Mouse (Mus musculus) neural tube, embryonic 11.5 days (tissue): ENCODE data around the gene Slx1b. TPM values are rescaled to one million over a fixed set of nuclear protein-coding genes. Genes with fewer than 3 reads are reported as not detected.
"Not testable (repeated sequence)": the region's sequence is repeated elsewhere in the genome, so short reads cannot be mapped to it uniquely, and the experiment has no call there.

Experiments used
- ATAC-seq: fragments of 200-750 bp; cut with Nextera tagmentation; 2 replicates; pipeline ENCODE4 v1.8.0; 2017; ENCODE audit warnings: moderate number of reproducible peaks, mild to moderate bottlenecking, moderate TSS enrichment, moderate library complexity; ENCODE audit not compliant: insufficient read depth, low FRiP score, low TSS enrichment
- DNase-seq: peaks from one replicate; pipeline ENCODE4 v3.0.0-alpha.2; 2015; ENCODE audit warnings: low spot score
- H3K27ac ChIP-seq: fragments of 300-500 bp; sonication (generic); 2 replicates; pipeline ENCODE4 v1.5.1; 2014; ENCODE audit warnings: low read depth, mild to moderate bottlenecking, low read length
- H3K27me3 ChIP-seq: fragments of 300-500 bp; sonication (generic); 2 replicates; pipeline ENCODE4 v1.6.1; 2014; ENCODE audit warnings: mild to moderate bottlenecking, low read length, mixed read lengths; ENCODE audit not compliant: control insufficient read depth, insufficient read depth
- H3K36me3 ChIP-seq: fragments of 300-500 bp; sonication (generic); 2 replicates; pipeline ENCODE4 v1.6.1; 2014; ENCODE audit warnings: mild to moderate bottlenecking, low read length, moderate library complexity, mixed read lengths; ENCODE audit not compliant: control insufficient read depth, insufficient read depth
- H3K4me1 ChIP-seq: fragments of 300-500 bp; sonication (generic); 2 replicates; pipeline ENCODE4 v1.6.1; 2014; ENCODE audit warnings: low read length, mixed read lengths; ENCODE audit not compliant: control insufficient read depth, insufficient read depth
- H3K4me2 ChIP-seq: fragments of 300-500 bp; sonication (generic); 2 replicates; pipeline ENCODE4 v1.6.1; 2014; ENCODE audit warnings: low read depth, mild to moderate bottlenecking, moderate library complexity
- H3K4me3 ChIP-seq: fragments of 300-500 bp; sonication (generic); 2 replicates; pipeline ENCODE4 v1.5.1; 2014; ENCODE audit warnings: low read depth, low read length
- H3K9ac ChIP-seq: fragments of 300-500 bp; sonication (generic); 2 replicates; pipeline ENCODE4 v1.6.1; 2014; ENCODE audit warnings: mild to moderate bottlenecking, low read length
- H3K9me3 ChIP-seq: fragments of 300-500 bp; sonication (generic); 2 replicates; pipeline ENCODE4 v1.6.1; 2016; ENCODE audit warnings: low read length; ENCODE audit not compliant: control insufficient read depth
- WGBS: fragments of 180-500 bp; shearing (Covaris S2); extraction: QIAGEN DNeasy Blood & Tissue Kit; methylation state at CpG from one replicate; pipeline ENCODE4 v1.1.7; 2014; 5-methylcytosine and 5-hydroxymethylcytosine counted together
- polyA plus RNA-seq: library from polyadenylated mRNA; unstranded; fragments of >200 nt; fragmentation: Nextera tagmentation; extraction: Ambion mirVana; gene quantifications from 2 replicates; pipeline ENCODE4 v1.2.1, GENCODE M21; 2014

Slx1b gene
- polyA plus RNA-seq, 1 experiment from 2014 or later, result 11.7 TPM

- ATAC-seq, result no peak
- no peaks in the 10 kb centered on the region for H3K36me3 ChIP-seq
Observed at GRCm38 (mm10) chr7:126644345-126644744, 51.2 kb downstream of the Slx1b start.

GRCm38 (mm10) chr7:126643244-126643617, 52.4 kb downstream of the Slx1b start:
- H3K9me3 ChIP-seq, H3K27ac ChIP-seq, H3K4me1 ChIP-seq, H3K4me2 ChIP-seq, ATAC-seq, H3K4me3 ChIP-seq, H3K9ac ChIP-seq, H3K27me3 ChIP-seq, H3K36me3 ChIP-seq: not testable (repeated sequence)
- 72% methylated on average over 2 of the region's 3 CpGs for WGBS
- peak; percentile 25 for DNase-seq

More at GRCm38 (mm10) chr7:126644345-126644744, 51.2 kb downstream of the Slx1b start:
- H3K27me3 ChIP-seq, result no peaks in the 10 kb centered on the region
- H3K4me3 ChIP-seq, result no peak overlapping the region
- no peaks in the 10 kb centered on the region for H3K9me3 ChIP-seq
- no peaks in the 10 kb centered on the region for H3K4me1 ChIP-seq
- no peak overlapping the region for H3K4me2 ChIP-seq
- no peak overlapping the region for H3K27ac ChIP-seq
- H3K9ac ChIP-seq, result no peak overlapping the region
- WGBS, result 82% methylated on average over 3 of the region's 3 CpGs
- no peak for DNase-seq

GRCm38 (mm10) chr7:126642545-126643243, 52.9 kb downstream of the Slx1b start:
- H3K27me3 ChIP-seq, result no peaks in the 10 kb centered on the region
- no peaks in the 10 kb centered on the region for H3K36me3 ChIP-seq
- H3K9ac ChIP-seq, result no peak overlapping the region
- H3K4me2 ChIP-seq, result no peak overlapping the region
- no peaks in the 10 kb centered on the region for H3K9me3 ChIP-seq
- no peak overlapping the region for H3K27ac ChIP-seq
- no peak overlapping the region for H3K4me3 ChIP-seq
- H3K4me1 ChIP-seq, result no peaks in the 10 kb centered on the region
- ATAC-seq, result no peak
- DNase-seq, result no peak
- WGBS, result 76% methylated on average over 5 of the region's 5 CpGs

Other genes with a start within 250 kb of the Slx1b start
- gene Atp2a1, start 232.7 kb downstream of the Slx1b start, polyA plus RNA-seq, result 19.0 and 20.1 TPM in 2 replicates
- 51.5 and 55.5 TPM in 2 replicates for gene Sh2b1, start 220.4 kb downstream of the Slx1b start, polyA plus RNA-seq
- 160 and 167 TPM in 2 replicates for gene Tufm, start 208.4 kb downstream of the Slx1b start, polyA plus RNA-seq
- 62.2 and 64.2 TPM in 2 replicates for gene Atxn2l, start 192.3 kb downstream of the Slx1b start, polyA plus RNA-seq
- 188 and 191 TPM in 2 replicates for gene Eif3c, start 129.4 kb downstream of the Slx1b start, polyA plus RNA-seq
- gene Apobr, start 110.8 kb downstream of the Slx1b start, polyA plus RNA-seq, result 0.54 and 0.60 TPM in 2 replicates
- 19.8 and 21.7 TPM in 2 replicates for gene Cln3, start 110.0 kb downstream of the Slx1b start, polyA plus RNA-seq
- not detected in 2 replicates for gene Il27, start 100.8 kb downstream of the Slx1b start, polyA plus RNA-seq
- gene Nupr1, start 64.9 kb downstream of the Slx1b start, polyA plus RNA-seq, result 1.1 and 1.4 TPM in 2 replicates
- gene Sgf29, start 46.5 kb downstream of the Slx1b start, polyA plus RNA-seq, result 47.8 and 63.1 TPM in 2 replicates
- not detected in 2 replicates for gene Sult1a1, start 19.4 kb downstream of the Slx1b start, polyA plus RNA-seq
- 159 and 165 TPM in 2 replicates for gene Bola2, start 383 bp downstream of the Slx1b start, polyA plus RNA-seq
- 50.6 and 52.5 TPM in 2 replicates for gene Coro1a, start 12.0 kb upstream of the Slx1b start, polyA plus RNA-seq
- gene Mapk3, start 63.8 kb upstream of the Slx1b start, polyA plus RNA-seq, result 55.3 and 58.0 TPM in 2 replicates
- 1.2 and 1.5 TPM in 2 replicates for gene Gdpd3, start 70.5 kb upstream of the Slx1b start, polyA plus RNA-seq
- 115 and 121 TPM in 2 replicates for gene Ypel3, start 81.2 kb upstream of the Slx1b start, polyA plus RNA-seq
- 0.38 and 0.64 TPM in 2 replicates for gene Tbx6, start 85.7 kb upstream of the Slx1b start, polyA plus RNA-seq
- 318 and 344 TPM in 2 replicates for gene Ppp4c, start 96.7 kb upstream of the Slx1b start, polyA plus RNA-seq
- 14.3 and 14.4 TPM in 2 replicates for gene Fam57b, start 101.9 kb upstream of the Slx1b start, polyA plus RNA-seq
- not detected in 2 replicates for gene 4930451I11Rik, start 135.9 kb upstream of the Slx1b start, polyA plus RNA-seq
- 4.4 and 5.6 TPM in 2 replicates for gene Doc2a, start 151.6 kb upstream of the Slx1b start, polyA plus RNA-seq
- 21.0 and 23.4 TPM in 2 replicates for gene Hirip3, start 166.2 kb upstream of the Slx1b start, polyA plus RNA-seq
- gene Ino80e, start 166.6 kb upstream of the Slx1b start, polyA plus RNA-seq, result 91.8 and 96.3 TPM in 2 replicates
- 33.2 and 34.0 TPM in 2 replicates for gene Taok2, start 188.9 kb upstream of the Slx1b start, polyA plus RNA-seq
- 19.7 and 20.0 TPM in 2 replicates for gene Tmem219, start 227.1 kb upstream of the Slx1b start, polyA plus RNA-seq
- 33.4 and 35.6 TPM in 2 replicates for gene Kctd13, start 233.1 kb upstream of the Slx1b start, polyA plus RNA-seq